Mouse (Mus musculus) frontal cortex, postnatal 14 days (tissue): ENCODE data around the gene Gdap1l1.

Experiments used
- DNase-seq, 2 experiments: peaks; one replicate each; pipeline ENCODE4 v3.0.0; 2022; ENCODE audit warnings: low spot score in 2 of 2

Gene Gdap1l1

DNA sequence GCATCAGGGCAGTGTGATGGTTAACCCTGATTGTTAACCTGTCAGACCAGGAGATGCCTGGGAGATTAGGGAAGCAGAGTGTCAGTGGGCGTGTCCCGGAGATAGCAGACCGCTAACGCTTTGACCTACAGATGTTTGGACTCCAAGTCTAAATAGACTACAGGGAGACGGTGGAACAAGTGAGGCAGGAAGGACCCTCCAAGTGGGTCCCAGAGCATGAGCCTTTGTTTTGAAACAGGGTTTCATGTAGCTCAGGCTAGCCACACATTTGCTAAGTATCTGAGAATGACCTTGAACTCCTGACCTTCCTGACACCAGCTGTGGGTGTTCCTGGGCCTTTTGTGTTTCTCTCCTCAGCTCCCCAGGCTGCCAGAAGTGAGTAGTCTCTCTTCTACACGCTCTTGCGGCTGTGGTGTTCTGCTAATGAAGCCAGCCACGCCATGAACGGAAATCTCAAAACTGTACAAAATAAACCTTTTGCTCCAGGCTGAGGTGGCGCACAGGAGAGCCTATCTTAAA lies 25.0 kb downstream of the Gdap1l1 start:
- no peak for DNase-seq

DNA sequence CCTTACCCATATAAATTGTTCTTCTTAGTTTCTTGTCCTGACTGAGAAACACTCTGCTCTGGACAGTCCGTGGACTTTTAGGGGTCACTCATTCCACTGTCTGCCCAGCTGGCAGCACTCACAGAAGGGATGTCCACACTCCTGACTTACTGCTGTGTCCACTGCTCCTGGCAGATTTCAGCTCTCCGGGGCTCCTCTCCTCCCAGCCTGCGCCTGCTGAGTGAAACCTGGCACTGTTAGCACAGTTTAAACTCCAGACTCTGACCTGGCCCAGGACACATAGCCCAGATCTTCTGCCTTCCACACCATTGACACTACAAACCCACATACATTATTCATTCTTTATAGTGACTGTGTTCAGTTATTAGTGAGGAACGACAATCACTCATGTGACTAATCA lies 25.7 kb downstream of the Gdap1l1 start:
- no peak for DNase-seq

DNA sequence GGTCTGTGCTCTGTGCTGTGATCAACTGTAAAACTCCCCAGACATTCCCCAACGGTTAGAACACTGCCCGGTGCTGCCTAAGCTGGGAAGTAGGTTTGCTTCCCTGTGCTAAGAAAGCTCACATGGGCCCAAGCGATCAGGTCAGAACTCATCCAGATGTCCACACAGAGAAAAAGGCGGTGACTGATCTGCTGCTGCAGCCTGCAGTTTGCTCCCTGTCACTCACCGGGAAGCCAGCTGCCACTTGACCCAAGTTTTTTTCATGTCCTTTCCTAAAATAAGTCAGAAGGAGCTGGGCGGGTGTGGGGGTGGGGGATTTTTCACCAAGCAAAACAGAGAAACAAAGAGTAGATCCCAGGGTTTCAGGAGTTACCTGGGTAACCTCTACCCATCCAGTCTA lies 26.3 kb downstream of the Gdap1l1 start:
- DNase-seq = no peak

DNA sequence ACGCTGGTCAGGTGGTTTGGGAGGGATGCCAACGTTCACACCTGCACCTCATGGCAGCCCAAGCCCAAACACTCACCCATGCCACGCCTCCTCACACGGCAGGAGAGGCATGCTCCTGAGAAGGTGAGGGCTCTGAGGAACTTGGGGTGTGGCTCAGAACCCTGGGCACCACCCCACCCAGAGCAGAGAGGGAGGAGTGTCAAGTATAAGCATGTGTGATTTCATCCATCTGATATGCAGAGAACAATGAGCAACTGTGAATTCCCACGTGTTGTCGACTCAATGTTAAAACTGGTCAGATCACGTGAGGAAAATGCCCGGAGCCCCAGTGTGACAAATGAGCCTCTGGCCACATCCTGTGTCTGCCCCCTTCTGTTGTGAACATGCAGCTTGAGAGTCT lies 28.5 kb downstream of the Gdap1l1 start:
- no peak for DNase-seq

DNA sequence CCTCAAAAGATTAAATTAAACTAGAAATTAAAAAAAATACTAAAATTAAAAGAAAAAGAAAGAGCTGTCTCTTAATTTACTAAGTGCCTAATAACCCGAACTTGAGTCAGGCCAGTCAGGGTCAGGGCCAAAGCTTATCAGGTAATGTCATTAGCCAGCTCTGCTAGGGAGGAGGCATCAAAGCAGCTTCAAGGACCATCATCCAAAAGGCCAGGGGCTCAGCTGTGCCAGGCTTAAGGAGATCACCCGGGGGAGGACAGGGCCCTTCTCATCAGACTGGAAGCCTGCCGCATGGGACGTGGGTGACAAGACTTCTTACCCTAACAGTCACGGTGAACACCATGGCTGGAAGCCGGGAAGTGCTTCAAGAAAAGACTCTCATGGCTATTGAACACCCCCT lies 29.3 kb downstream of the Gdap1l1 start:
- DNase-seq = no peak

DNA sequence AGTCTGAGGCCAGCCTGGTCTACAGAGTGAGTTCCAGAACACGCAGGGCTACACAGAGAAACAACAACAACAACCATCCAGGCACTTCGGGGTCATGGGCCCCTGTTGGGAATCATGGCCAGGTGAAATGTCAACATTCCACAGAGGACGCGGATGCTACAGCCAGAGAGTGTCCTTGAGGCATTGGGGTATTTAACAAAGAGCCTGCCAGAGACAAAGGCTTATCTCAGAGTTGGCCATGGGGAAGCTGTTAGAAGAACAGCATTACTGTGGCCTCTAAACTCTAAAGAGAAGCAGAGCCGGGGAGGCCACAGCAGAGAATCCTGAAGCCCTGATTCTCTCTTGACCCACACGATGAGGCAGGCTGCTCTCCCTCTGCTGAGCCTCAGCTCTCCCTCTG lies 30.6 kb downstream of the Gdap1l1 start:
- DNase-seq = no peak

DNA sequence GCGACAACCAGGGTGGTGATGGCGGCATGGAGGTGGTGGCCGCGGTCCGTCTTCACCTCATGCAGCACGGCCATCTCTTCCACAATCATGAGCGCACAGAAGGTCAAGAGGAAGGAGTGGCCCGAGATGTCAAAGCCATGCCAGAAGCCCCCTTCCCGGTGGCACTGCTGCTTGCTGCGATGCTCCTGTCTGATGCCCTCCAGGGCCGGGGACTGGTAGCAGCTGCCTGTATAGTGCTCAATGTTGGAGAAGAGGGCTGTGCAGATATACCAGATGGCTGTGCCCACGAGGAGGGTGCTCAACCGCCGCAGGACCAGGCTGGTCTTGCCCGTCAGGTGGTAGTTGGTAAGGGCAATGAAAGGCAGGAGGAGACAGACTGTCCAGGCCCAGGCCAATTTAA lies 31.4 kb downstream of the Gdap1l1 start:
- DNase-seq = no peak

DNA sequence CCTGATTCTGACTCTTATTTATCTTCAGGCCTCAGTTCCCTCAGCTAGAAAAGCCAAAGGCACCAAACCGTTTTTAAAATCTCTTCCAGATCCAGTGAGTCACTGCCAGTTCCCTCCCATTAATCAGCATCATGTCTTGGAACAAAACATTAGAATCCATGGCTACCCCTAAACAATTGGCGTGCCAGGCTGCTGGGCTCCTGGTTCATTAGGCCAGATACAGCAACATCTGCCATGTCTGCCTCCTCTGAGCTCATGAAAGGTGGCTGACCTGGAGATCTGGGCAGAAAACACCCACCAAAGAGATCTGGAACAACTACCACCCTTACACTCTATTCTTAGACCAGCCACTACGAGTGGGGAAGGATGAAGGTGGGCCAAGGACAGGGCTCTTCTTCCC lies 32.9 kb downstream of the Gdap1l1 start:
- no peak for DNase-seq

DNA sequence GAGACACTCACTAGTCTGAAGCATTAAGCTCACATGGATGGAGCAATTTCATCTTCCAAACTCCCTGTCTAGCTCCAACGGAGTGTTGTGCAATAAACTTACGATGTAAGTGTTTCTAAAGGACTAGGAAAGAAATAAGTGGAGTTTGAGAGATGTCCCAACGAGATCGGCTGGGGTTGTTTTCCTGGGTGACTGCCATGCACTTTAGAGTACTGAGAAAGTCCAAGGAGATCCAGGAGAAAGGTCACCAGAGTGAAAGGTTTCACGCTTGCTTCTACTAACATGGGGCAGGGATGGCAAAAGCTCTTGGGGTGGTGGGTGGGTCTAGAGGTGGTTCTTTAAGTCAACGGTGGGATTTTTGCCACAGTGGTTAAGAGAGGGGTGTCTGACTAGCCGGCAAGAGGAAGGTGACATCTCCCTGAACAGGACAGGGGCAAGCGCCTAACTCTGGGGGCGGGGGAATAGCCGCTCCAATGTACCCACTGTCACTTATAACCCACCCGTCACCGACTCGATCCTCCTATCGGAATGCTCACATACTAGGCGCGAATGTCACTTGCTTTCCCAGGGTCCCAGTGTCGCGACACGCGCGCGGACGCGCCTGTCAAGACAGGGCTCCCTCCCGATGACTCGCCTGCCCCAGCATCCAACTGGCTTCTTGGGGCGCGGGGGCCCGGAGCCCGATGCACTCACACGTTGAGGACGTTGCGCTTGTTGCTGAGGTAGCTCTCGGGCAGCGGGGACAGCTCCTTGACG lies 33.6 kb downstream of the Gdap1l1 start:
- DNase-seq = no peak

DNA sequence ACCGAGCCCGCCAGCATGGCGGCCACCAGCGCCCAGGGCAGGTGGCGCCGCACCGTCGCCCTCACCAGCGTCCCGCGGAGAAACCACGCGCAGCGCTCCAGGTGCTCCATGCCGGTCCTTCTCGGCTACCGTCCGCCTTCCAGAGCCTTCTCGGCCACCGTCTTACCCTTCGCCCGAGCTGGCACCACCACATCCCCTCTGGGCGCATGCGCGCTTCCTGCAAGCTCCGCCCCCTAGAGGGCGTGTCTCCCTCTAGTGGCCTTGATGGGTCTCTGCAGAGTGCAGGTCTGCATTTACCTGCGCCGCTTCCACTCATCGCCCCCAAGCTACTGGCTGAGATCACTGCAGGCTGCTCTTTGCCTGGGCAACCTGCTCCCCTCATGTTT lies 34.2 kb downstream of the Gdap1l1 start, which contains the start of gene Fitm2:
Gene Fitm2 (minus strand): TSS at position 164 of the 386 bp plus-strand sequence.
- peak; percentile 92 to 95 for DNase-seq

DNA sequence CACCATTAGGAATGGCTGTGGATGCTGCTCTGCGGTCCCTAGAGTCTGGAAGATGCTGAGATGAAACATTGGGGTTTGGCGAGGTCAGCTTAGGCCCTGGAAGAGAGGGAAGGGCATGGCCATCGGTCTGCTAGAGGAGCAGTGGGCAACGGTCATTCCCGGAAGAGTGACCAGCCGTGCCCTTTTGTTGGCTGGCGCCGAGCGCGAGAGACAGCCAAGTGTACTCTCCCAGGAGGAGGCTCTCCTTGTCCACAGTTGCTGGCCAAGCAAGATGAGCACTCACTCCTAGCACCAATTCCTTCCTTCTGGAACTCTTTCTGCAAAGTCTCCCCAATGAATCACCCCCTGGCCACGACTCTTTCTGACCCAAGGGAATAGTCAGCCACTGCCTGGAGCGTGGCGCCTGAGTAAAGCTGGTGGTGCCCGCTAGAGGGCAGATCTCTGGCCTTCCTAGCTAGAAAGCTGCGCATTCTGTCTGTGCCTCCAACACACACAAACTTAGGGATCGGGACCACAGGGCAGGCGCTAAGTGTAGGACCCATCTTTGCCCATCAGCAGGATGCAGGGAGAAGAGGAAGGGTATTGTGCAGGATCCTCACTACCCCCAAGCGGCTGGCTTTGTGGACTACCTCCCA lies 42.0 kb downstream of the Gdap1l1 start:
- no peak for DNase-seq

DNA sequence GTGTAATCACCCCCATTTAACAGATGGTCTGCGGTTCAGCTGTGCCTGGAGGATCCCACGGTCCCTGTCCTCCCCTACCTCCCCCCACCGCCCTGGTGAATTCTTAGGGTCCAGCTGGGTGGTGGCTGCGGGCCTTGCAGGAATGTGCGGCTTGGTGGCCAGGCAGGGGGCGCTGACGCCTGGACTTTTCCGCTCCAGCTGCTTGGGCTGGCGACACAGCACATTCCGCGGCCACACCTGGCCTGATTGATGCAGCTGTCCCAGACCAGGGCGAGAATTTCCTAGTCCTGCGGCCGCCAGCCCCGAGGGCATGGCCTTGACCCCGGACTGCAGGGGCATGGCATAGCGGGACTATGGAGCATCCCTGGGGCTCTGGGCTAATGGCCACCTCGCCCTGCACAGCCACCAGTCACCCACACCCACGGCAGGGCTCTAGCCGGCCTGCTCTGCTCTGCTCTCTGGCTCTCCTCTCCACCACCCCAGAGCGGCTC lies 43.3 kb downstream of the Gdap1l1 start:
- no peak for DNase-seq

DNA sequence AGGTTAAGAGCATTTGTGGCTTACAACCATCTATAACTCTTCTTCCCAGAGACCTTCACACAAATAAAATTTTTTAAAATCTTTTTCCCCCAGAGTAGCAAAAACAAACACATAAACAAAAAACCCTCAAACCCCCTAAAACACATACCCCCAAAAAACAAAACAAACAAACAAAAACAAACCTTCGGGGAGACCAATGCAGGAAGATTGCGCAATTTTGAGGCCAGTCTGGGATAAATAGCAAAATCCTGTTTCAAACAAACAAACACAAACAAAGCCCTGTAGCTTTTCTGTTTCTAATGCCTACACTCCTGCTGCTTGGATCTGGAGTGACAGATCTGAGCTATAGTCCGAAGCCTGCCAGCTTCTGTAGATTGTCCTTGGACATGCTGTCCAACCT lies 49.1 kb downstream of the Gdap1l1 start:
- DNase-seq = no peak

DNA sequence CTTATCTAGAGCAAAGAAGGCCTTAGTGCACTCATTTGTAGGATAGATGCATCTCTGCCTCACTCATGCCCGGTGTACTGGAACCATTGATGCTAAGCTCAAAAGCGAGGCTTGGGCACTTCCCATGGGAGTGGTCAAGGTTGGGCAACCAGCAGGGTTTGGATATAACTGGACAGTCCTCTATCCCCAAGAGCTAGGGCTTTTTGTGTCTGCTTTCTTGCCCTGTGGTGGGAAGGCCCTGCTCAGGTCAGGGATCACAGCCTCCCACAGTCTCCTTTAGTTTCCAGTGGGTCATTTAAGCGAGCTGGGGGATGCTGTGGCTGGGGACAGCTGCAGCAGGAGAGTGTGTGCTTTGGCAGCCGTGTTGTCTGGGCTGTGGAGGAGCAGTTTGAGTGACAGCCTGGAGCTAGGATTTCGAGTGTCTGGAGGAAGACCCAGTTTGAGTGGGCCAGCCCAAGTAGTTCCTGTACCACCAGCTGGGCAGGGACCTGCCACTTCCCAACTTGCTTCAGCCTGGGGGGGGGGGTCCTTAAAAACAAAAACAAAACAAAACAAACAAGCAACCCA lies 51.5 kb downstream of the Gdap1l1 start:
- DNase-seq = no peak

DNA sequence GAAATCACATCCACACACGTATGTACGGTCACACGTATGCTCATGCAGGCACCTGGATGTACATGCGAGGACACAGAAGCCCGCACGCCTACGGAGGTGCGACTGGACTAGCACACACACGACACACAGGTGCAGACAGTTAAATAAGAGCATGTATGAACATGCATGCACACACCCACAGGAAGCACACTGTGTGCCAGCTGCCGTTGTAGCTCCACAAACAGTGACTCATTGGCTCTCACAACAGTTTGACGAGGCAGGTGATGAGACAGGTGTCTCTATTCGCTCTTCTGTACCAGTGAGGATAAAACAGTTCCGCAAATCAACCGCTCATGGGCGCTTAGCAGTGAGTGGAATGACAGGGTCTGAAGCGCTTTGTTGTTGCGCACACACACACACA lies 52.4 kb downstream of the Gdap1l1 start:
- no peak for DNase-seq

DNA sequence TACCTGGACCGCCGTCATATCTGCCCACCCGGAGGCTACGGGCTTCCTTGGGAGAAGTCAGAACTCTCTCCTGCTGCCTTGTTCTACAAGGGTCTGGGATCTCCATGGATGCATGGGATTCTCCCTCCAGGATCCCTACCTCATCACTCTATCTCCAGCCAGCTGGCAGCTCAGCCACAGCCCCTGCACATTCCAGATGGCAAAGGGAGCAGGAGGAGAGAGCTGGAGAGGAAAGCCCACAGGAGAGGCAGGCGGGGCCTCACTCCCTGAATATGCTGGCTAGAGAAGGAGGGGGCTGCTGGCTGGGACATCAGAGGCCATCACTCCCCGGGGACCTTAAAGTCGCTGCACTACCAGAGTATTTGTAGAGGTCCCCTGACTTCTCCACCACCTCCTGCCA lies 53.1 kb downstream of the Gdap1l1 start:
- no peak for DNase-seq

DNA sequence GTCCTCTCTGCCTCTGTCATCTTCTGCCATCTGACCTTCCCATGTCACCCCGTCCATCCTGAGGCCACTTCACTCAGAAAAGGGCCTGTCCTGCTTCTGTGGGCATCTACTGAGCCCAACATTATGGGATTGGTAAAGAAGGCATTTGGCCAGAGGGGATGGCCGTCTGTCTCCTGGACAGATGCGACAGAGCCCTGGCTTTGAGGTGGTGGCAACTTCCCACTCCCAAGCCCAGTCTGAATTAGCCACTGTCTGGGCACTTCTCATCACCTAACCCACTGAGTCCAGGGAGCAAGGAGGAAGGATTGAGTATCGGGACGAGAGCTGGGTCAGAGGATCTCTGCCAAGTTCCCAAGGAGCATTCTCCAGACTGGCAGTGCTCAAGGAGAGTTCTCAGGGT lies 53.7 kb downstream of the Gdap1l1 start, which contains the start of gene R3hdml:
Gene R3hdml (plus strand): TSS at position 301 of the 400 bp plus-strand sequence.
- DNase-seq = no peak

DNA sequence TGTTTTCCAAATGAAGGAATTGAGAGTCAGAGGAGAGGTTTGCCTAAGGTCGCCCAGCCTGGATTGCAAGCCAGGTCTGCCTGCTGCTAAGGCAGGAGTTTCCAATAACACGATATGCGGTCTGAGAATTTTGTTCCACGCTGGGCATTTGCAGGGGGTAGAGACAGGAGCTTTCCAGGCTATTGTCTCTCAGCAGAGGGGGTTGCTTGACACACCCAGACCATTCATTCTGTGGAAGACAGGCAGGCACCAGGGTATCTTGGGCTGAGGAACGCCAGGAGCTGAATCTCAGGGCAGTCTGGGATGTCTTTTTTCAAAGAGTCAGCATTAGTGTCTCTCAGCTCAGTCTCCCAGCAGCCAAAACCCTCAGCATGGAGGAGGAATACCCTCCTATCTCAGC lies 54.8 kb downstream of the Gdap1l1 start:
- DNase-seq = no peak

DNA sequence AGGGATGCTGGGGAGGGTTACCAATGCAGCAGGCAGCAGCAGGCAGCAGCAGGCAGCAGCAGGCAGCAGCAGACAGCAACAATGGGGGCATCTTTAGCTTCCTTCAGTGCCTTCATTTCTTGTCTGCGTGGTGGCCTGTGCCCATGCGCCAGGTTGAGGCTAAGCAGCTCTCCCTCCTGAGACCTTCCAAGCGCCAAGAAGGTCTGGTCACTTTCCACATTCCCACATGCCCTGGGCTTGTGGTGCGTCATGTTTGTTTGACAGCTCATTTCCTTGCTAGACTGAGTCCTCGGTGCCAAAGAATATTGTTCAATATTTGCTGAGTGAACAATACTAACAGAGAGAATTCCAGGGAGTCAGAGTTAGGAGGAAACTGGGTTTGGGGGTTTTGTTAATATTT lies 55.7 kb downstream of the Gdap1l1 start:
- DNase-seq = no peak

DNA sequence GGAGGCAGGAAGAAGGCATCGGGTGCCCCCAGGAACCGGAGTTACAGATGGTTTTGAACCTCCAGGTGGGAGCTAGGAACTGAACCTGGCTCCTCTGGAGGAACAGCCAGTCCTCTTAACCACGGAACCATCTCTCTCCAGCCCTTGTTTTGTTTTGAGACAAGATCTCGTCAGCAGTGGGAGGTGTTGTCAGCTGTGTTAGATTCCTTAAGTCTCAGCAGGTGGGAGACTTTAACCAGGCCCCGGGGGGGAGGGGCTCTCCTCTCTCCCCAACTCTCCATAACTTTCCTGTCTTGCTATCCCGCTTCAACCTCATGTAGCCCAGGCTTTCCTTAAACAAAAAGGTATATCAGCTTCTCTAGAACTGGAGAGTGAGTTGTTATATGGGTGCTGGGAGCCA lies 56.2 kb downstream of the Gdap1l1 start:
- no peak for DNase-seq

DNA sequence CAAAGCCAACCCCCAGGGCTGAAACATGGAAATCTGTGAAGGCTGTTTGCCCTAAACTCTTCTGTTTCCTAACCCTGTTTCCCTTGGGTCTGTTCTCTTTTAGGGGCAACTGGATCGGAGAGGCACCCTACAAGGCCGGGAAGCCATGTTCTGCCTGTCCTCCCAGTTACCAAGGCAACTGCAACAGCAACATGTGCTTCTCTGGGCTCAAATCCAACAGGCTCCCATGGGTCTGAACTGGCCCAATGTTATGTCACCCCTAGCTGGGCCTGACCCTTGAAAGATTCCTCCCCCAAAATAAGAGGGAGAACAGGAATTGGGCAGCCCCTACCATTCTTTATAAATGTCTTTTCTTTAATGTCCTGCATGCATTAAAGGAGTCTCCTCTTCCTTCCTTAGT lies 63.9 kb downstream of the Gdap1l1 start:
- no peak for DNase-seq

DNA sequence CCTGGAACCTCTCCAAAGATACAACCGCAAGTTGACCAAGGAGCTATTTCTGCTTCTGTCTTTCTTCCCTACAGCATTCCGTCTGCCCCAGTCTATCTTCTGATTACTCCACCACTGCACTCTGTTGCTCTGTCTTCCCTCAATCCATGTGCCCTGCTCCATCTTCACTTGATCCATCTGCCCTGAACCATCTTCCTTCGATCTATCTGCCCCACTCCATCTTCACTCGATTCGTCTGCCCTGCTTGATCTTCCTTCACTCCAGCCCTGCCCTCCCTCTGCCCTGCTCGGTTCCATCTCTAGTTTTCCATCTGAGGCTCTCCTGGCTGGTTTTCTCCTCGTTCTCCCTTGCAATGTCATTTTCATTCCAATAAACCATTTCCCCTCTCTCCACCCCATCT lies 64.9 kb downstream of the Gdap1l1 start:
- no peak for DNase-seq
